Mouse (Mus musculus) bone marrow, adult 2 months (tissue): ENCODE results near the gene Gar1.

ENCODE experiments used
- CTCF ChIP-seq: fragments of 200-500 bp; IDR thresholded peaks from 2 replicates; pipeline ENCODE4 v1.5.1; 2011; ENCODE audit warnings: low read length, control low read depth; ENCODE audit not compliant: control insufficient read depth, insufficient read depth
- POLR2A ChIP-seq: fragments of 200-500 bp; IDR thresholded peaks from 2 replicates; pipeline ENCODE4 v1.6.1; 2011; ENCODE audit warnings: low read depth, mild to moderate bottlenecking, control low read depth, low read length, borderline replicate concordance; ENCODE audit not compliant: control insufficient read depth

DNA sequence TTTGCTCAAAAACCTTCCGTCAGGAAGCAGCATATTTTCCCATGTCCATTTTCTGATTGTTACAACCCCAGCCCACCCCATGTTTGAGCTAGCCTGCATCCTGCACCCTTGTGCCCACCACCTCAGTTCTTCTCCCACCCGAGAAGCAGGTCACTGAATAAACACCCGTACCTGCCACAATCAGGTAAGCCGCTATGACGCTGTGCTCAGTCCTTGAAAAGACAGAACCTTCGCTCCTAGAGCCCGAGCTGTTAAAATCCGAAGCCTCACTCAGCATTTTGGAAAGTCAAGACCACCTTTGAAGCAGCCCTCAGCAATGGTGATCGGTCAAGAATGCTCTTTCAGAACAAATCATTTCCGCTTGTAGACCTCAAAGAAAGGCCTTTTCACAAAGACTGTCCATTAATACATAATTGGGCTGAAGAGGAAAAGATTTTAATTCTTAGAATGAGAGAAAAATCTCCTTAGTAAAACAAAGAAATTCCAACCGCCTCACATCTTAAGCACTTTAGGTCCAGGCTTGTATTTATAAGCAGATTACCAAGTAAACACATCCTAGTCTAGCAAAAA lies 8.9 kb downstream of the Gar1 start, which contains the start of gene Rrh:
- TF ChIP-seq CTCF (no peak), POLR2A (no peak)
